Mouse (Mus musculus): Measurements from ENCODE around the gene Dand5. TPM values are rescaled to one million over a fixed set of nuclear protein-coding genes. Genes with fewer than 3 reads are reported as not detected.

The Dand5 gene
- total RNA-seq, 1 experiment from 2014 or later, result 3.8 TPM

DNA sequence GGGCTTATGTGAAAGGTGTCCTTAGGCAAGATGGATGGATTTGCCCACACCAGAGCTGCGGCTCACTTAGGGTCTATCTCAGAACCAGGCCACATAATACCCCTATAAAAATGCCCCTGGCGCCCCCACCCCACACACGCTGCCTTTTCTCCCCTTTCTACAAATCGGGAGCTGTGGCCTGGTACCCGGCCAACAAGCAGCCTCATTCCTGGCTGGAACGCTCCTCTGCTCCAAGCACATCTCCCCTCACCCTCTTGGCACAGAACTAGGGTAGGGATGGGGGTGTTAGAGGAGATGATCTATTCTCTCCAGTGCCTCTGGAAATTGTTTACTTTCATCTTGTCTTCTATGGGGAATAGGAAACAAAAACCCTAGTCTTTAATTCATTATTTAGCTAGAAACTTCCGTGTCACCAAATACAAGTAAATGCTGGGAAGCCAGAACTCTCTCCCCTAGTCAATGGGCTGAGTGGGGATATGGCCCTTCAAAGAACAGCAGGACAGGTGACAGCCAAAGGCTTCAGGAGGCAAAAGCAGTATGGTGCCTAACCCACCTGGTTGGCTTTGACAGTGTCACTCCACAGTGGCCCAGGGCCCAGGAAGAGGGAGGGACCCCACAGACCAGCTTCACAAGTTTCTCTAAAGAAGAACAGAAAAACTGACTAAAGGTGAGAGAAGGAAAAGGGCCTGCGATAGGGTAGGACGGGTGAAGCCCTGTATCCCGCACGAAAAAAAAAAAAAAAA, 43.8 kb downstream of the Dand5 start:
- ATAC-seq (replicated peaks in 1 of 2; ENCODE audit: insufficient read depth in 1 of 2, low FRiP score in 2 of 2, low TSS enrichment in 1 of 2, low read depth in 1 of 2, poor library complexity in 2 of 2, severe bottlenecking in 2 of 2), result no peak

GRCm38 (mm10) chr8:84777899-84778637, 44.6 kb downstream of the Dand5 start:
- ATAC-seq (replicated peaks in 1 of 2; ENCODE audit: insufficient read depth in 1 of 2, low FRiP score in 2 of 2, low TSS enrichment in 1 of 2, low read depth in 1 of 2, poor library complexity in 2 of 2, severe bottlenecking in 2 of 2), result no peak

DNA sequence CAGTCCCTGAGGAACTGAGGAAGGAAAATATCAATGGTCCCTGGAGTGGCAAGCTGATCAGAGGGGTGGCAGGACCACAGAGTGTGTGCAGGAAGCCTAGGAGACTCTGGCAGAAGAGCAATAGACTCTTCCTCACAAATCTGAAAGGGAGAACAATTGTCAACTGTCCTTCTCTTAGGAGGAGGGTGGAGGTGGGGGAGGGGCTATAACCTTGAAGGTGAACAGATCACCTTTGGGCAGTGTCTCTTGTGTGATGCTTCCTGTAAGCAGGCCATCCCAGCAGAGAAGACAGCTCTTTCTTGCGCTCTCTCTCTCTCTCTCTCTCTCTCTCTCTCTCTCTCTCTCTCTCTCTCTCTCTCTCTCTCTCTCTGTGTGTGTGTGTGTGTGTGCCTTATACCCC, 46.1 kb downstream of the Dand5 start:
- no peak for ATAC-seq (replicated peaks in 1 of 2; ENCODE audit: insufficient read depth in 1 of 2, low FRiP score in 2 of 2, low TSS enrichment in 1 of 2, low read depth in 1 of 2, poor library complexity in 2 of 2, severe bottlenecking in 2 of 2)

GRCm38 (mm10) chr8:84775621-84776113, 47.0 kb downstream of the Dand5 start:
- 0 out of 4 replicates have a peak, but pooled peaks of 1 of the 2 experiments have one; percentile 2 for ATAC-seq (replicated peaks in 1 of 2; ENCODE audit: insufficient read depth in 1 of 2, low FRiP score in 2 of 2, low TSS enrichment in 1 of 2, low read depth in 1 of 2, poor library complexity in 2 of 2, severe bottlenecking in 2 of 2)

GRCm38 (mm10) chr8:84775105-84775591, 47.5 kb downstream of the Dand5 start:
- ATAC-seq (replicated peaks in 1 of 2; ENCODE audit: insufficient read depth in 1 of 2, low FRiP score in 2 of 2, low TSS enrichment in 1 of 2, low read depth in 1 of 2, poor library complexity in 2 of 2, severe bottlenecking in 2 of 2), result peak; percentile 42 to 50; a peak in 2 of 4 replicates

GRCm38 (mm10) chr8:84774473-84774911, 48.1 kb downstream of the Dand5 start:
- ATAC-seq (replicated peaks in 1 of 2; ENCODE audit: insufficient read depth in 1 of 2, low FRiP score in 2 of 2, low TSS enrichment in 1 of 2, low read depth in 1 of 2, poor library complexity in 2 of 2, severe bottlenecking in 2 of 2), result no peak

GRCm38 (mm10) chr8:84773833-84774232, 48.8 kb downstream of the Dand5 start:
- ATAC-seq (replicated peaks in 1 of 2; ENCODE audit: insufficient read depth in 1 of 2, low FRiP score in 2 of 2, low TSS enrichment in 1 of 2, low read depth in 1 of 2, poor library complexity in 2 of 2, severe bottlenecking in 2 of 2), result no peak

DNA sequence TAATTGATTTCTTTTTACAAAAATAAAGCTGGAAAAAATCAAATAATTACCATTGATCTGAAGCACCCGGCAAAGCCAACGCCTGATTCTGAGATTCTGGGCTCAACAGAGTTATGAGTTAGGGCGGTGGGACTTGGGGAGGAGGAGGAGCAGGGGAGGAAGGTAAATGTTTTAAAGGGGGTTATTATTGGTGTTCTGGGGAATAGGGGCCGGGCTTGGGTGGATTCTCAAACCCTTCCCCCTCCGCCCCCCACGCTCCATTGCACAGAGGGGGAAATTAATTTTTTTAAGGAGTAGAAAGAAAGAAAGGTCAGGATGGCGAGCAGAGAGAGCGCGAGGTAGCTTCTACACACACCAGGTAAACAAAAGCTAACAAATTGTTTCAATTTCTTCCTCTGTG, 49.3 kb downstream of the Dand5 start:
- no peak for ATAC-seq (replicated peaks in 1 of 2; ENCODE audit: insufficient read depth in 1 of 2, low FRiP score in 2 of 2, low TSS enrichment in 1 of 2, low read depth in 1 of 2, poor library complexity in 2 of 2, severe bottlenecking in 2 of 2)

GRCm38 (mm10) chr8:84772628-84773027, 50.0 kb downstream of the Dand5 start:
- no peak for ATAC-seq (replicated peaks in 1 of 2; ENCODE audit: insufficient read depth in 1 of 2, low FRiP score in 2 of 2, low TSS enrichment in 1 of 2, low read depth in 1 of 2, poor library complexity in 2 of 2, severe bottlenecking in 2 of 2)

DNA sequence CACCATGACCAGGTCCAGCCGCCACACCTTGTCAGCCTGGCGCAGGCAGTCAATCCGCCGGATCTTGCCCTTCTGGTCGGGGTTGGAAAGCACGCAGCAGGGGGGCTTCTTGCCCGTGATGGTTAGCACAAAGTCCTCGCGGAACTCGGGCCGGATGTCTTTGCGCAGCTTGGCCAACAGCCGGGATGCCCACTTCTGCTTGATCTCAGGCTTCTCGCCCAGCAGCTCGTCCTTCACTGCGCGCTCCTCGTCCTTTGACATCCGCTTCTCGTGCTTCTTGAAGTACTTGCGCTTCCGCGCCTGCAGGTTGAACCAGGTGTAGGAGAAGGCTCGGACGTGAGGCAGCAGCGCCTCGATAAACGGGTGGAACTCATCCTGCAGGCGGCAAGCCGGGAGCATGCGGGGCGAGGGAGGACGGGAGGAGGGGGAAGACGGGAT, 50.7 kb downstream of the Dand5 start:
- ATAC-seq (replicated peaks in 1 of 2; ENCODE audit: insufficient read depth in 1 of 2, low FRiP score in 2 of 2, low TSS enrichment in 1 of 2, low read depth in 1 of 2, poor library complexity in 2 of 2, severe bottlenecking in 2 of 2), result peak; percentile 9 to 28; a peak in 2 of 4 replicates

GRCm38 (mm10) chr8:84771000-84771687, 51.5 kb downstream of the Dand5 start:
- ATAC-seq (replicated peaks in 1 of 2; ENCODE audit: insufficient read depth in 1 of 2, low FRiP score in 2 of 2, low TSS enrichment in 1 of 2, low read depth in 1 of 2, poor library complexity in 2 of 2, severe bottlenecking in 2 of 2), result no peak

- no peak for ATAC-seq (replicated peaks in 1 of 2; ENCODE audit: insufficient read depth in 1 of 2, low FRiP score in 2 of 2, low TSS enrichment in 1 of 2, low read depth in 1 of 2, poor library complexity in 2 of 2, severe bottlenecking in 2 of 2)
These were observed 52.3 kb downstream of the Dand5 start for GRCm38 (mm10) chr8:84770100-84770953.

DNA sequence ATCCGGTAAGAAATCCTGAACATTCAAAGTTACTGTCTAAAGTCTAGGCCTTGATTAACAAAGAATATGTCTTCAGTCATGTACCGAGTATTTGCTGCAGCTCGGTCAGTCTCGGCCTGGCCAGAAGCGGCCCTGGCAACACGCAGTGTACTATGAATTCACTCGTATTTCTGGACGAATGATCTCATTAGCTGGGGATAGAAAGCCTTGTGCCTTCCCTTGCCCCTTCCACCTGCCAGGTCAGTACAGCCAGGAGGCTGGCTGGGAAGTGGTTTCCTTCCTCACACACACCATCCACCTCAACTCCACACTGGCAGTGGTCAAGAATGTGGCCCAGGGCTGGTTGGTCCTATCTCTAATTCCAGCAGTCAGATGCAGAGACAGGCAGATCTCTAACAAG, 53.3 kb downstream of the Dand5 start:
- no peak for ATAC-seq (replicated peaks in 1 of 2; ENCODE audit: insufficient read depth in 1 of 2, low FRiP score in 2 of 2, low TSS enrichment in 1 of 2, low read depth in 1 of 2, poor library complexity in 2 of 2, severe bottlenecking in 2 of 2)

- ATAC-seq (replicated peaks in 1 of 2; ENCODE audit: insufficient read depth in 1 of 2, low FRiP score in 2 of 2, low TSS enrichment in 1 of 2, low read depth in 1 of 2, poor library complexity in 2 of 2, severe bottlenecking in 2 of 2), result no peak
These were observed 54.1 kb downstream of the Dand5 start for GRCm38 (mm10) chr8:84768343-84769095.

DNA sequence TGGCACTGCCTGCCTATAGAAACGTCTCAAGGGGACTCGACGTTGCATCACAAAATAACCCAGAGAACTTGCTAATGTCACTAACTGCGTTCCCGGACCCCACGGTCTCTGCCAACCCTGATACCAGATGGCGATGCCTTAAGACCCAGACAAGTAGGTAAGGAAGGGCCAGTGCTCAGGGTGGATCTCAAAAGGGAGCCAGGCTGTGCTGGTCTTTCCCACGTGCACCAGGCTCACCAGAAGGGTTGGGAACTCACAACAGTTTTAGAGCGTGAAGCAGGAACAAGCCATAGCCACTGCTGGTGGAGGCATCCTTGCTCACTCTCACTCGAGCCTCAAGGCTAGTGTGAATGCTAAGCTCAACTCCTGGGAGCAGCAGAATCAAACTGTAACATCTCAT, 55.4 kb downstream of the Dand5 start:
- no peak for ATAC-seq (replicated peaks in 1 of 2; ENCODE audit: insufficient read depth in 1 of 2, low FRiP score in 2 of 2, low TSS enrichment in 1 of 2, low read depth in 1 of 2, poor library complexity in 2 of 2, severe bottlenecking in 2 of 2)

DNA sequence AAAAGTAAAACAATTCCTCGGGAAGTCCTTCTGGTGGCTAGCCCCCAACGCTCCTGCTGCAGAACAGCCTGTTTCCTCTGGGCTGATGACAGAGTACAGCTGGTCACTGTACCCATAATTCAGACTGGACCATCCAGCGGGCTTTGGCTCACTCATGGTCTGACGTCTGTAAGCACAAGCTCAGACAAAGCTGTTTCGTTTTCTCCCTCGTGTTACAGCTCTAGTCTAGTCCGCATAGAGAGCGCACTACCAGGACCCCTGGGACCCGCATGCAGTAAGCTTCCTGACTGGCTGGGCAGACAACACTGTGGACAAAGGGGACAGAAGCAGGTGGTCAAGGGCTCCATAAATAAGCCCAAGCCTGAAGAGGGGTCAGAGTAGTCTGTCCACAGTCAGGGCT, 56.2 kb downstream of the Dand5 start:
- ATAC-seq (replicated peaks in 1 of 2; ENCODE audit: insufficient read depth in 1 of 2, low FRiP score in 2 of 2, low TSS enrichment in 1 of 2, low read depth in 1 of 2, poor library complexity in 2 of 2, severe bottlenecking in 2 of 2), result no peak

Data from hematopoietic stem cell, adult 5-6 weeks (primary cell).